Mouse (Mus musculus): ENCODE measurements at regions not wholly inside any gene's neighbourhood (a gene's known extent, or its start where the extent isn't known, plus 50 kb on each side); places are given as distances from the start of the nearest gene placed in this dataset.

DNA sequence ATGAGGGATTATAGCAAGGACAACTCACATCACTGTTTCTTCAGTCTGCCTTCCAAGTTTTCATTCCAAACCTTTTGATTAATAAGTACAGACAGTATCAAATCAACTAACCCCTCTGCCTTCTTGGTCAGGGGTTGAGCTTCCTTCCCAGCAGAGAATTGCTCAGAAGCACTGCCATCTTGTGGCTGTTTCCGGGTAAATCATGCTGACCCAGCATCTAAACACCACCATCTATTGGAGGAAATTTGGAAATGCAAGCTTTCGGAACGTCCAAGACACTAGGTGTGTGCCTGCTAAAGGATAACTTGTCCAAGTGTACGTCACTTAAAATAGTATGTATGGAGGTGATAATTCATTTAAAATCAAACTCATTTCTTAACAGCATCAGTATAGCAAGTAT, 231.7 kb upstream of the Ank start:
- peak; percentile 37 to 54 for DNase-seq (ENCODE audit: low spot score in 2 of 2)
- intact Hi-C loops (cut with DNase I), result loop anchor here (5.0 kb wide), 1 partner anchor 767 kb away; no protein-coding TSS in a partner anchor

DNA sequence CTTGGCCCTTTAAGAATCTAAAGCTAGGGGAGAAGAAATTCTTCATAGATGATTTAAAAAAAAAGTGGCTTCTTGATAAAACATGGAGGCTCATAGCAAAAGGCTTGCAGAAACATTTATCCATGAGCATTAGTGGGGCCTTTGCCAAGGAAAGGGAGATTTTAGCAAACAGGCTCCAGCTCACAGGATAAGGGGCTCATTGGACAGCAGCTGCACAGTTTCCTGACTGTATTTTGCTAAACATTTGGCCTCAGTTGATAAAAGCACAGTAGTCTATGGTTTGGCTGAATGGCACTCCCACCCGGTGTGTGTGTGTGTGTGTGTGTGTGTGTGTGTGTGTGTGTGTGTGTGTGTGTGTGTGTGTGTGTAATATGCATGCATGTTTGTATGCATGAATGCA, 228.2 kb upstream of the Ank start:
- no peak for DNase-seq (ENCODE audit: low spot score in 2 of 2)
- intact Hi-C loops (cut with DNase I), result no loop called here

DNA sequence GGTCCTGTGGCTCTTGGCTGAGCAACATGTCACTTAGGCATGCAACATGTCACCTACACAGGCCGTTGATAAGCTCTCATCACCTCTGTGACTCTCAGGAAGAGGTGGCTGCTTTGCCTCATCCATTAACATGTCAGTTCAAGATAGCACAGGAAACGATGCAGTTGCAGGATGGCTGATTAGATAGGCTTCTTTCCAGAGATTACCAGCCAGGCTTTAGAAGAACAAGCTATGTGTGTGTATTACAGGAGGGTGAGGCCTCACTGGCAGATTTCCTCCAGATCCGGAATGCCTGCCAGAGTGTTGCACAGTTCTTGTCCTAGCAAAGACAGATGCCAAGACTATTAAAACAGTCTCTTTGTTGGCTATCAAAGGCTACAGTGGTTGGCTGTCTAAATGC, 220.2 kb upstream of the Ank start:
- no peak for DNase-seq (ENCODE audit: low spot score in 2 of 2)
- intact Hi-C loops (cut with DNase I), result no loop called here

DNA sequence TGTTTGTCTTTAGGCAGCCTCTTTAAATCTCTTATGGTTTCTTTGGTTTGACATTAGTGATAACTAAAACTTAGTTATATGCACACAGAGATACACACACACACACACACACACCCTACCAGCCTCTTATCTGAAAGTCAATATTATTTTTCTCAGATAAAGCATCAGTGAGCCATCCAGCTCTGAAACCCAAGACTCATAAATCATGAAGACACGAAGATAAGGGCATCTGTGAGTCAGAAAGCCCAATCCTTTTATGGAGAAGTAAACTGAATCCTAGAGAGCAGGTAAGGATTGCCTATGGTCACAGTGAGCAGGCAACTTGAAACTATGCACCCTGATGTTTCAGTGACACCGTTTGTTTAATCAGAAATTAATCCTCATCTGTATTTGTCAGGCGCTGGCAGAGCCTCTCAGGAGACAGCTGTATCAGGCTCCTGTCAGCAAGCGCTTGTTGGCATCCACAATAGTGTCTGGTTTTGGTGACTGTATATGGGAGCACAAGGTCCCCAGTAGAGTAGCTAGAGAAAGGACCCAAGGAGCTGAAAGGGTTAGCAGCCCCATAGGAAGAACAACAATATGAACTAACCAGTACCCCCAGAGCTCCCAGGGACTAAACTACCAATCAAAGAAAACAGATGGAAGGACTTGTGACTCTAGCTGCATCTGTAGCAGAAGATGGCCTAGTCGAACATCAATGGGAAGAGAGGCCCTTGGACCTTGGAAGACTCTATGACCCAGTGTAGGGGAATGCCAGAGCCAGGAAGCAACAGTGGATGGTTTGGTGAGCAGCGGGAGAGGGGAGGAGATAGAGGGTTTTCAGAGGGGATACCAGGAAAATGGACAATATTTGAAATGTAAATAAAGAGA, 207.3 kb upstream of the Ank start:
- intact Hi-C loops (cut with DNase I), result no loop called here
- DNase-seq (ENCODE audit: low spot score in 2 of 2), result no peak

DNA sequence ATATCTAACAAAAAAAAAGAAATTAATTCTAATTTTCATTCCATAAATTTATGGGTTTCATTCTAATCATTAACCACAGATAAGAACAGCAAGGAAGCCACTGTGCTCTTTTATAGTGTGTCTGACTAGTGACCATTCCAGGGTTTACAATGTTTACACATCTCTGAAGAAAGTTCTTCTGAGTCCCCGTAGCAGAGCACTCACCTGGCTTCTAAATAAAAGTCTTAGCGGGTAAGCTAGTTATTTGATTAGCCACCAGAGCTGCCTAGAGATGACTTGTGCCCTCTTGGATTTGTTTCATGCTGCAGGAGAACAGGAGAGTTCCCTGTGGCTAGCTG, 206.7 kb upstream of the Ank start:
- intact Hi-C loops (cut with DNase I), result no loop called here
- DNase-seq (ENCODE audit: low spot score in 2 of 2), result no peak

DNA sequence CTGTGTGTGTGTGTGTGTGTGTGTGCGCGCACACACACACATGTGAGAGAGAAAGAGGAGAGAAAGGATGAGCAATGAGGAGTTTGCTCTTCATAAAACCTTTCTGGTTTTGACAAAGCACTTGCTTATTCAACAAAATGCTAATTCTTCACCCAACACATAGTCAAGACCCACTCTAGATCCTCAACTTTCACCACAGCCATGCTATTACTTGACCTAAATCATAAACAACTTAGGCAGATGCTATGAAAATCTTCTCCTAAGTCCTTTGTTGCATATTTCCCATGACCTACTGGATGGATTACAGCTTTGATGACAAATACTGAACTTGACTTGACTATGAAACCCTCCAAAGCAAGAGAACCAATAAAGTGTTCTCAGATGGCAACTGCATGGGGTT, 196.3 kb upstream of the Ank start:
- intact Hi-C loops (cut with DNase I), result no loop called here

DNA sequence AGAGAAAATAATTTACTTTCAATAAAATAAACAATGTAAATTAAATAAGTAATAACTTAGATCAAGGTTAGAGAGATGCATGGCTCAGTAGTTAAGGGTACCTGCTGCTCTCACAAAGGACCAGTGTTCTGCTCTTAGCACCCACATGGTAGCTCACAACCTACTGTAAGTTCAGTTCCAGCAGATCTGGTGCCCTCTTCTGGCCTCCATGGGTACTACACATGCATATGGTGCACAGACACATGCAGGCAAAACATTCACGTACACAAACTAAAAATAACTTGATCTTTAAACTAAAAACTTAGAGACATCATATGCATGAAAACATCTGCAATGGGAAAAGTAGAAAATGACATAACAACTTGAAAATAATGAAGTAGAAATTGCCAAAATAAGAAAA, 184.2 kb upstream of the Ank start:
- intact Hi-C loops (cut with DNase I), result no loop called here
- no peak for DNase-seq (ENCODE audit: low spot score in 2 of 2)

More for the DNA sequence above, 196.3 kb upstream of the Ank start:
- no peak for DNase-seq (ENCODE audit: low spot score in 2 of 2)

DNA sequence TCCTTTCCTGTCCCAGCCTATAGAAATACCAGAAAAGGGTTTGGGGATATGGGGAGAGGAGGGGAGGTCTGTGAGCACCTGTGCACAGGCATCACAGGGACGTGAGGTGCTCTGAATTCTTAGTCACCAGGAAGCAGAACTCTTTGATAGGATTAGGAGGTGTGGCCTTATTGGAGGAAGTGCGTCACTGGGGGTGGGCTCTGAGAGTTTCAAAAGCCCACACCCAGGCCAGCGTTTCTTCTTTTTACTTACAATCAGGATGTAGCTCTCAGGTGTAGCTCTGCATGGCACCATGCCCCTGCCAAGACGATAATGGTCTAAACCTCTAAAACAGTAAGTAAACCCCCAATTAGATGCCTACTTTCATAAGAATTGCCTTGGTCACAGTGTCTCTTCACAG, 162.6 kb upstream of the Ank start:
- intact Hi-C loops (cut with DNase I), result no loop called here
- DNase-seq (ENCODE audit: low spot score in 2 of 2), result no peak

DNA sequence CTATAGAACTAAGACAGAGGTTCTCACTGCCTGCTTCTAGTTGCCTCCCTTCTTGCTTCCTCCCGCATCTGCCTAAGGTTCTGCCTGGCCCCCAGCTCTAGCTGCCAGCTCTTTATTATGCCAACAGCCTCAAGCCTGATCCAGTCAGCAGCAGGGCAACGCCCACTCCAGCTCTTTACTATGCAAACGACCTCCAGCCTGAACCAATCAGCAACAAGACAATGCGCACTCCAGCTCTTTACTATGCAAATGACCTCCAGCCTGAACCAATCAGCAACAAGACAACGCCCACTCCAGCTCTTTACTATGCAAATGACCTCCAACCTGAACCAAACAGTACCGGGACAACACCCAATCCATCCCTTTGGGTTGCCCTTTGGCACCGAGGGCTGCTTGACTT, 162.2 kb upstream of the Ank start:
- DNase-seq (ENCODE audit: low spot score in 2 of 2), result no peak
- intact Hi-C loops (cut with DNase I), result no loop called here

DNA sequence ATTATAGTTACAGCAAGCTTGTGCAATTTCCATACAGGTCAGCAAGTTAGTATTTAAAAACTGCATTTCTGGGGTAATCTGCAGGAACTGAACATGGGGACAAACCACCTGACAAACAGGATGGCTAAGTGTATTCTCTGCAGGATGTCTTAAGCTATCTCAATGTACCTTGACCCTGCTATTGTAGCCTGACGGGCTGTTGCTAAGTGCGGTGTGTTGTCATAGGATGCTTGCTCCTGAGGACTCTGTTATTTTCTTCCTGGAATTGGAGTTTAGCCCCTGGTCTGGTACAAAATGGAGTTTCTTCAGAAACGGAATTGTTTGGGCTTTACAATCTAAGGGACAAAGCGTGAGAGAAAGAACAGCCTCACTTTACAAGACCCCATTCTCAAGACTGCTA, 161.4 kb upstream of the Ank start:
- no peak for DNase-seq (ENCODE audit: low spot score in 2 of 2)
- intact Hi-C loops (cut with DNase I), result no loop called here

DNA sequence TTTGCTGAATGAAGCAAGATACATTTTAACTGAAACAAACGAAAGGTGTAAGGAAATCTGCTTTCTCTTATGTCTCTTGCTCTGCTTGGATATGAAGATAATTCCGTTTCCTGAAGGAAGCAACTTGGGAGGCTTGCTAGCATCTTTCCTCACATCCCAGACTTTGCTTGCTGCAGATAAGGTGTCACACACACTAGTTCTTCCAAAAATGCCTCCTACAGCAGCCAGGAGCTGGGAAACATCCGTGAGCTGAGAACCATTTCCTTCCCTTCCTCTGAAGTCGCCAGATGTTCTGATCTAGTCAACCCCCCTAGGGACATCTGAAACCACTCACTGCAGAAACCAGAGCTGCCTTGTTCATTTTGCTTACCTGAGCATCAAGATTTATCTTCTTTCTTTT, 157.8 kb upstream of the Ank start:
- intact Hi-C loops (cut with DNase I), result no loop called here
- no peak for DNase-seq (ENCODE audit: low spot score in 2 of 2)

DNA sequence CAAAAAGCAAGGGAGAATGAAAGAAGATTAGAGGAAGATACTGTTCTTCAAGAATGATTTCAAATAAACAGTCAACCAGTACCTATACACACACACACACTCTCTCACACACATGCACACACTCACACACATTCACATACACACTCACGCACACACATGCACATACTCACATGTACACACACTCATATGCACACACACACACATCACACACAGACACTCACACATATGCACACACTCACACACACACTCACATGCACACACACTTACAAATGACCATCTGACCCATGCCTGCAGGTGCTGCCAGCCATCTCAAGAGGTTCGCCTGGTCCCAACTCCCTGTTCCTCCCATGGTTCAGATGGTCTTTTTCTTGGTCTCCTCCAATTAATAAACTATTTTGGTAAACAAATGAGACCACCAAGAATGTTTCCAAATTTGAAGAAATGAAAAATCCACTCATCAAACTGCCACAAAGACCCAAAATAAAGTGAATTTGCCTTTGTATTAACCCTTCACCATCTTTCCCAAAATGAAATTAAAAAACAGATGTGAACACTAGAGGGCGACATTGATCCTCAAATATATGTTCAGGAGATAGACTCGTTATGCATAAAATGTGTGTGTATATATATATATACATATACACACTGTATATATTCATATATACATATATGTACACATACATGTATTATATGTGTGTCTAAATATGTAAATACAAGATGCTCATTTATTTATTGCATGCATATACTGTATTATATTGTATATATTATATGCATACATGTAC, 150.3 kb upstream of the Ank start:
- no peak for DNase-seq (ENCODE audit: low spot score in 2 of 2)
- intact Hi-C loops (cut with DNase I), result loop anchor here (5.0 kb wide), 2 partner anchors 266 to 326 kb away; no protein-coding TSS in a partner anchor

DNA sequence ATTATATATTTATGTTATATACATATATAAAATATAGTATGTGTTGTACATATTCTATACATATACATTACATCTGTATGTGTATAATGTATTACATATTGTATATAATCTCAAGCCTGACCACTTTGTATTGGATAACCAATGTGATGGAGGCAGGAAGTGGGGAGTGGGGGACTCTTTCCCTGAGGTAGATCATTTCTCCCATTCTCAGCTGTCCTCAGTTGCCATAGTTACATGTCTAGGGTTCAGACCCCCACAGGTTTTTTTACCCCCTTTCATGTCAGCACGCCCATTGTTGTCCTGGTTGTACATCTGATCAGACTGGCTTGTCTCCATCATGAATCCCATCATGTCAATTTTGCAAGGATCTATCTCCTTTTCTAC, 149.7 kb upstream of the Ank start:
- intact Hi-C loops (cut with DNase I), result loop anchor here (5.0 kb wide), 2 partner anchors 266 to 326 kb away; no protein-coding TSS in a partner anchor

DNA sequence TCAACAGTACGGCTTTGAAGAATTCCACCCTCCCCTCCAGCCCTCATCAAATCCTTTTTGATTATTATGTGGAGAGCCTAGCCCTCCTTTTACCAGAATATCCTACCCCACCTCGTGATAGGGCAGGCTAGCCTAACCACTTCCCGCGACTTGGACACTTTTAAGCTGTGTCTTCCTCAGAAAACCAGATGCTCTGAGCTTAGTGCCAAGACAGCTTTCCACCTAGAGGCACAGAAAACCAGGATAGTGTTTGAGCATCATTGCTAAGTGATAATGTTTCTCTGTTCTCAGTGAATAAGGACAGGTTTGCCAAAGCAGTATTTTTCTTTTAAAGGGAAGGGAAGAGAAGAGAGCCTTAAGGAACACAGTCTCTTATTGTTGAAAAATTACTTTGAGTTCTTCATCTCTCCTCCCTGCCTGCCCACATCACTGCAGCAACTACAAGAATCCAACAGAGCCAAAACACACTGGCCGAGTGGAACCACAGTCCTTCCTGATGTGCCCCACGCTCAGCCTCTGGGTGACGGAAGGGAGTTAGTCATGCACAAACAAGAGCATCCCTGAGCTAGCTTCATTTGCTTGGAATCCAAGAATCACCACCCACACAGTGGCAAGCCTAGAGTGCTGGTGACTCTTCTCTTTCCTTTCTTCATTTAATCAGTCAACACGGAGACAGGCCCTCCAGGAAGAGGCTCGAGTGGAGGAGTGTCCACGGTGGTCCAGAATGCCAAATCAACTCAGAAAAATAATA, 144.4 kb upstream of the Ank start:
- intact Hi-C loops (cut with DNase I), result no loop called here
- peak; percentile 50 to 62 for DNase-seq (ENCODE audit: low spot score in 2 of 2)

More for the DNA sequence above, 149.7 kb upstream of the Ank start:
- no peak for DNase-seq (ENCODE audit: low spot score in 2 of 2)

DNA sequence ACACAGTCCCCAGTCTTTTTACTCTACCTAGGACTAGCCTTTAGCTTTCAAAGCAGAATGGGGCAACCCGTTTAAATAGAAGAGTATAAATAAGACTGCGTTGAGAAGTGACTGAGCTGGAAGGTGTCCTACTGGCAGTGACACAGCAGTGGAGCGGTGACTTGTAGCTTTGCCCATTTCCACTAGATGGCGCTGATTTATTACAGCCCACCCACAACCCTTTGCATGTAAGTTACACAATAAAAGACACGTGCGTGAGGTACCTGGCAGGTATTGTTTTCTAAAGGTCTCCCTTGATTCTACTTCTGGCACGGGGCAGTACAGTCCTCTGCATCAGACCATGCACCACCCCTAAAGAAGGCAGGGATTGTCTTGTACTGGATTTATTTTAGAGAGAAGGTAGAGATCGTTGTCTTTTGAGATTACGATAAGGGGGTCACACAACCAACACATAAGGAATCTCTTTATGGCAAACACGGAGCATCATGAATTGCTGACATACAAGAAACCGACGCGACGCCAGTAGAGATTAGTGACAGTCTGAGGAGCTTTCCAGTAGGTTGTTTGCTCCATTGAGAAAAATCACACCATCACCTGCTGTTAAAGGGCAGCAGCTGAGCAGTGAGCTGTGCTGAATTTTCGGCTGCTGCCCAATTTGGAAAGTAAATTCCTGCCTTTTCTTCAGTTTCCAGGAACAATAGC, 140.5 kb upstream of the Ank start:
- intact Hi-C loops (cut with DNase I), result loop anchor here (2.0 kb wide), 1 partner anchor 287 kb away; no protein-coding TSS in a partner anchor
- peak; percentile 71 to 76 for DNase-seq (ENCODE audit: low spot score in 2 of 2)

DNA sequence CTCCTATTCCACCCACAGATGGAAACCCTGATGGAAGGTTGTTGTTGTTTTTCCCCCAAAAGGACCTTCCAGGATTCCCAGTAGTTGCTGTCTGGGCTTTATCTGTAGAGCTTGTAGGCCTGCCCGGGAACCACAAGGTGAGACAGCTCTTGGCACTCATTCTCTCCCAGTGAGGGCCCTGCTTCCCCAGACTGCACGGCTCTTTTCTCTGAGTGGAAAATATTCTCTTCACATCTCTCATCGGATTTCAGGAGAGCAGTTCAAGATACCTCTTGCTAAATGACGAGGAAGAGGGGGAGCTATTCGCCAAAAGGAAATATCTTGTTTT, 140.0 kb upstream of the Ank start:
- intact Hi-C loops (cut with DNase I), result no loop called here
- DNase-seq (ENCODE audit: low spot score in 2 of 2), result no peak

DNA sequence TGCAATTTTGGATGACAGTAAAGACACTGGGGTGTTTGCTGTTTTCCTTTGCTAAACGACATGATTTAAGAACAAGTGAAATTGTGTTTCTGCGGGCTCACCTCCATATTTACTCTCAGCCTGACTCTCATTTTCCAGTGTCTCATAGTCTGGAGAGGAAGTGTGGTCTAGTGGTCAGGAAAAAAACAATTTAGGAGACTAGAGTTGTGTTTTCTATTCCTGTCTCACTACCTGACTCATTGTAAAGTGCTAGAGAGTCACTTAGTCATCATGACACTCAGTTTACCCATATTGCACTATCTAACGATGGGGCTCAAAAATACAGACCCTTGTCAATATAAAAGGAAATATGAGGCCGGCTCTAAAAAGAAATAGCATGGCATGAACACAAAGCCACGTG, 138.7 kb upstream of the Ank start:
- intact Hi-C loops (cut with DNase I), result loop anchor here (1.0 kb wide), 1 partner anchor 139 kb away; the partner anchor contains the start of gene Ank
- DNase-seq (ENCODE audit: low spot score in 2 of 2), result no peak

DNA sequence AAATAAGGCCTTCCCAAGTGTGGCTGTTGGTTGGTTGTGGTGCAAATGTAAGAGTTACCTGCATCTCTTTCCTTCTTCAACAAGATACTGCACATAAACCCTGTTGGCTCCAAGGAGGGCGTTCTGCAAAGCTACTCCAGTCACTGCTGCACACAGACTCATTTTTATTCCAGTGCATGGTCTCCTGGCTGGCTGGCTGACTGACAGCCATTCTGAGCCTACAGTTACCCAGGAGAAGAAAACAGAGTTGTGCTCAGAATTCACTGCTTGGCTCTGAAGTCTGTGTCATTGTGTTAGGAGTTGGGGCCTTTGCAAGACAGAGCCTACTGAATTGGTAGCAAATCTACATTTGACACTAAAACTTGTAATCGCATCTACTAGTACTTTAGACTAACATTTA, 138.0 kb upstream of the Ank start:
- intact Hi-C loops (cut with DNase I), result no loop called here
- no peak for DNase-seq (ENCODE audit: low spot score in 2 of 2)

DNA sequence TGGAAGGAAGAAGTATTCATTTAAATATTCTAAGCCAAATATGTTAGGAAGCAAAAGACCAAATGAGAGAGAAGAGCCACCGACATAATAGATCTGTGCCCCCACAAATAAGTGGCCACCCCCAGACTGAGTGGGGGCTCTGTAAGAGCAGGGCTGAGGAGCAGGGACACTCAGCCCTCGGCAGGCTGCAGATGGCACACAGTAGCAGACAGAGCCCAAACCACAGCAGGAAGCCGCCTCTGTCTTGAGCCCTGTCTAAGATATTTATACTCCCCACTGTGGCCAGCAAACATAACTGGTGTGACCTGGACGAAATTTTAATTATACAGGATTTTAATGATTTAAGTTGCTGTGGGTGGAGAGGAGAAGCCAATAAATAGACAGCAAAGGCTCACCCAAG, 126.4 kb upstream of the Ank start:
- intact Hi-C loops (cut with DNase I), result no loop called here
- no peak for DNase-seq (ENCODE audit: low spot score in 2 of 2)

DNA sequence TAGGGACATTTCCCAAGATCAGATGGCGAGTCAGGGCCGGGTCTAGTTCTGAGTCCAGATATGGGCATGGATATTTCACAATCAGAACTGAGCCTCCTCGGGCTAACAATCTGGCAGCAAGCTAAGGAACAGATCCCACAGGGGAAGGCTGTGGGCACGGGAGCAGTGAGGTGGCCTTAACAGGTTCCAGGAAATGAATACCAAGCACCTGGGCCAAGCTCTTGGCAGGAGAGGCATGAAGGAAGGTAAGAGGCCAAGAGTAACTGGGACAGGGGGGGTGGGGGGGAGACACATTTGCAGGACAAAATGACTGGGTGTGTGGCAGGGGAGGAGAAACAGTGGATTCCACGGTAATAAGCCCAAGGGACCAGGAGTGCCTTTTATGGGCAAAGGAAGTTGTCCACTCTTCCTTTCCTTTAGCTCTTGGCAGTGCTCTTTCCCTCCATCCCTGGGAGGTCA, 124.9 kb upstream of the Ank start:
- intact Hi-C loops (cut with DNase I), result no loop called here
- DNase-seq (ENCODE audit: low spot score in 2 of 2), result no peak
